Mouse (Mus musculus) midbrain, embryonic 15.5 days (tissue): ENCODE measurements around the gene Hist1h2ae. TPM values are rescaled to one million over a fixed set of nuclear protein-coding genes. Genes with fewer than 3 reads are reported as not detected.

Source experiments
- ATAC-seq: fragments of 200-750 bp; cut with Nextera tagmentation; replicated peaks from 2 replicates; pipeline ENCODE4 v1.8.0; 2017; ENCODE audit warnings: moderate TSS enrichment
- H3K27ac ChIP-seq: fragments of 300-500 bp; sonication (generic); 2 replicates; pipeline ENCODE4 v1.5.1; 2015; ENCODE audit warnings: mild to moderate bottlenecking, inconsistent platforms
- H3K27me3 ChIP-seq: fragments of 300-500 bp; sonication (generic); replicated peaks from 2 replicates; pipeline ENCODE4 v1.6.1; 2015; ENCODE audit warnings: inconsistent platforms
- H3K36me3 ChIP-seq: fragments of 300-500 bp; sonication (generic); replicated peaks from 2 replicates; pipeline ENCODE4 v1.6.1; 2015; ENCODE audit warnings: inconsistent platforms
- H3K4me1 ChIP-seq: fragments of 300-500 bp; sonication (generic); 2 replicates; pipeline ENCODE4 v1.6.1; 2015; ENCODE audit warnings: inconsistent platforms
- H3K4me2 ChIP-seq: fragments of 300-500 bp; sonication (generic); 2 replicates; pipeline ENCODE4 v1.6.1; 2015; ENCODE audit warnings: inconsistent platforms, mild to moderate bottlenecking, moderate library complexity
- H3K4me3 ChIP-seq: fragments of 300-500 bp; sonication (generic); 2 replicates; pipeline ENCODE4 v1.5.1; 2015; ENCODE audit warnings: mild to moderate bottlenecking, inconsistent platforms
- H3K9ac ChIP-seq: fragments of 300-500 bp; sonication (generic); 2 replicates; pipeline ENCODE4 v1.6.1; 2015; ENCODE audit warnings: mild to moderate bottlenecking, inconsistent platforms
- H3K9me3 ChIP-seq: fragments of 300-500 bp; sonication (generic); 2 replicates; pipeline ENCODE4 v1.6.1; 2016; ENCODE audit warnings: inconsistent platforms
- WGBS: fragments of 180-500 bp; shearing (Covaris S2); methylation state at CpG from one replicate; pipeline ENCODE4 v1.1.7; 2015; ENCODE audit warnings: mixed read lengths; 5-methylcytosine and 5-hydroxymethylcytosine counted together
- microRNA-seq: library from miRNA; unstranded; fragments of <30 nt; microRNA quantifications from one replicate; pipeline ENCODE4, GENCODE M21; 2016
- polyA plus RNA-seq: library from polyadenylated mRNA; unstranded; fragments of >200 nt; fragmentation: Nextera tagmentation; extraction: Ambion mirVana; gene quantifications from 2 replicates; pipeline ENCODE4 v1.2.1, GENCODE M21; 2015

Gene Hist1h2ae
- polyA plus RNA-seq, 1 experiment from 2014 or later: 14.8 TPM

GRCm38 (mm10) chr13:23530181-23530900 lies 40.7 kb downstream of the Hist1h2ae start:
- Histone ChIP-seq H3K4me1 (peaks cover 41% of the 10 kb centered on the region), H3K4me3 (peak overlapping the region; percentile 54), H3K36me3 (no peaks in the 10 kb centered on the region), H3K4me2 (peak overlapping the region; percentile 85), H3K27ac (peak overlapping the region; percentile 96), H3K9me3 (no peaks in the 10 kb centered on the region), H3K9ac (peak overlapping the region; percentile 75), H3K27me3 (no peaks in the 10 kb centered on the region)
- WGBS: under 1% methylated on average over 20 of the region's 20 CpGs
- ATAC-seq: peak; percentile 13; the same call in 1 of the 2 replicates

GRCm38 (mm10) chr13:23529480-23530165 lies 41.4 kb downstream of the Hist1h2ae start:
- Histone ChIP-seq H3K4me3 (peak overlapping the region; percentile 54), H3K27ac (peak overlapping the region; percentile 96), H3K36me3 (no peaks in the 10 kb centered on the region), H3K4me2 (peak overlapping the region; percentile 85), H3K27me3 (no peaks in the 10 kb centered on the region), H3K9ac (peak overlapping the region; percentile 75; the same call in 1 of the 2 replicates), H3K4me1 (peaks cover 41% of the 10 kb centered on the region), H3K9me3 (no peaks in the 10 kb centered on the region)
- ATAC-seq: no peak
- WGBS: 32% methylated on average over 2 of the region's 2 CpGs

- Histone ChIP-seq H3K9ac (no peak overlapping the region), H3K9me3 (no peaks in the 10 kb centered on the region), H3K27ac (no peak overlapping the region), H3K36me3 (no peaks in the 10 kb centered on the region), H3K4me1 (peaks cover 35% of the 10 kb centered on the region), H3K27me3 (no peaks in the 10 kb centered on the region), H3K4me3 (no peak overlapping the region), H3K4me2 (no peak overlapping the region)
- 82% methylated on average over 5 of the region's 5 CpGs for WGBS
- ATAC-seq: no peak
These were observed 42.0 kb downstream of the Hist1h2ae start for GRCm38 (mm10) chr13:23529005-23529404.

GRCm38 (mm10) chr13:23526312-23526711 lies 44.7 kb downstream of the Hist1h2ae start:
- WGBS: under 1% methylated on average over 17 of the region's 17 CpGs
- peak overlapping the region; percentile 74 for H3K27ac ChIP-seq
- peak; percentile 34; the same call in 1 of the 2 replicates for ATAC-seq

GRCm38 (mm10) chr13:23525901-23526300 lies 45.1 kb downstream of the Hist1h2ae start:
- 2% methylated on average over 10 of the region's 10 CpGs for WGBS
- Histone ChIP-seq H3K27me3 (no peaks in the 10 kb centered on the region), H3K4me1 (peaks cover 17% of the 10 kb centered on the region), H3K9ac (no peak overlapping the region), H3K4me3 (peak overlapping the region; percentile 50), H3K27ac (no peak overlapping the region), H3K36me3 (no peaks in the 10 kb centered on the region), H3K4me2 (peak overlapping the region; percentile 52), H3K9me3 (no peaks in the 10 kb centered on the region)
- ATAC-seq: no peak

More at GRCm38 (mm10) chr13:23526312-23526711, 44.7 kb downstream of the Hist1h2ae start:
- Histone ChIP-seq H3K4me2 (peak overlapping the region; percentile 52), H3K9ac (peak overlapping the region; percentile 38), H3K4me1 (peaks cover 17% of the 10 kb centered on the region), H3K9me3 (no peaks in the 10 kb centered on the region), H3K27me3 (no peaks in the 10 kb centered on the region), H3K4me3 (peak overlapping the region; percentile 50), H3K36me3 (no peaks in the 10 kb centered on the region)

- H3K27me3 ChIP-seq: no peaks in the 10 kb centered on the region
- ATAC-seq: peak; percentile 43
- no peak overlapping the region for H3K27ac ChIP-seq
- no peak overlapping the region for H3K4me3 ChIP-seq
- WGBS: 7% methylated on average over 5 of the region's 5 CpGs
- H3K9me3 ChIP-seq: no peaks in the 10 kb centered on the region
- H3K9ac ChIP-seq: no peak overlapping the region
- peaks cover 11% of the 10 kb centered on the region for H3K4me1 ChIP-seq
- no peaks in the 10 kb centered on the region for H3K36me3 ChIP-seq
- H3K4me2 ChIP-seq: 0 out of 2 replicates have a peak overlapping the region, but pooled peaks have one; percentile 13
These were observed 46.4 kb downstream of the Hist1h2ae start for GRCm38 (mm10) chr13:23524654-23525053.

- H3K4me2 ChIP-seq: no peak overlapping the region
- H3K27ac ChIP-seq: no peak overlapping the region
- peaks cover 12% of the 10 kb centered on the region for H3K4me1 ChIP-seq
- ATAC-seq: no peak
- H3K9ac ChIP-seq: no peak overlapping the region
- no peaks in the 10 kb centered on the region for H3K36me3 ChIP-seq
- H3K9me3 ChIP-seq: no peaks in the 10 kb centered on the region
- no peaks in the 10 kb centered on the region for H3K27me3 ChIP-seq
- 49% methylated on average over 5 of the region's 5 CpGs for WGBS
- no peak overlapping the region for H3K4me3 ChIP-seq
These were observed 47.0 kb downstream of the Hist1h2ae start for GRCm38 (mm10) chr13:23523976-23524375.

- Histone ChIP-seq H3K27me3 (no peaks in the 10 kb centered on the region), H3K4me2 (peak overlapping the region; percentile 28; the same call in 1 of the 2 replicates), H3K4me1 (peaks cover 7% of the 10 kb centered on the region), H3K27ac (no peak overlapping the region), H3K9me3 (no peaks in the 10 kb centered on the region), H3K9ac (no peak overlapping the region), H3K4me3 (0 out of 2 replicates have a peak overlapping the region, but pooled peaks have one; percentile 0), H3K36me3 (no peaks in the 10 kb centered on the region)
- ATAC-seq: no peak
- 1% methylated on average over 14 of the region's 14 CpGs for WGBS
These were observed 49.3 kb downstream of the Hist1h2ae start for GRCm38 (mm10) chr13:23521703-23522102.

Small RNA genes lying within 50 kb of the gene (microRNA-seq; reads per million reads assigned to microRNA genes)
- gene Gm44297 (not detected), gene Gm44359 (not detected), gene Gm44394 (not detected)

Other genes with a start within 250 kb of the Hist1h2ae start
- gene Zfp322a, start 202.0 kb downstream of the Hist1h2ae start, polyA plus RNA-seq: 52.2 and 55.1 TPM in 2 replicates
- gene Abt1, start 147.4 kb downstream of the Hist1h2ae start, polyA plus RNA-seq: 9.8 and 9.9 TPM in 2 replicates
- 0.09 and 0.25 TPM in 2 replicates for gene Btn1a1, start 105.3 kb downstream of the Hist1h2ae start, polyA plus RNA-seq
- not detected in 2 replicates for gene Btn2a2, start 82.4 kb downstream of the Hist1h2ae start, polyA plus RNA-seq
- 3.3 and 5.1 TPM in 2 replicates for gene Hist1h4h, start 40.2 kb downstream of the Hist1h2ae start, polyA plus RNA-seq
- 0.69 TPM in 1 of 2 replicates, not detected in the other for gene Hist1h2af, start 37.3 kb downstream of the Hist1h2ae start, polyA plus RNA-seq
- 2.2 TPM in 1 of 2 replicates, not detected in the other for gene Hist1h3g, start 35.8 kb downstream of the Hist1h2ae start, polyA plus RNA-seq
- 0.15 and 0.44 TPM in 2 replicates for gene Hist1h2bh, start 27.8 kb downstream of the Hist1h2ae start, polyA plus RNA-seq
- gene Hist1h3f, start 27.2 kb downstream of the Hist1h2ae start, polyA plus RNA-seq: 0.27 and 0.32 TPM in 2 replicates
- not detected in 2 replicates for gene Hist1h4f, start 19.6 kb downstream of the Hist1h2ae start, polyA plus RNA-seq
- 0.14 and 0.15 TPM in 2 replicates for gene Hist1h1d, start 18.0 kb downstream of the Hist1h2ae start, polyA plus RNA-seq
- gene Hist1h3e, start 8.9 kb downstream of the Hist1h2ae start, polyA plus RNA-seq: 1.0 and 1.4 TPM in 2 replicates
- 2.6 and 4.0 TPM in 2 replicates for gene Hist1h2bg, start 176 bp upstream of the Hist1h2ae start, polyA plus RNA-seq
- gene Hist1h2bf, start 3.0 kb upstream of the Hist1h2ae start, polyA plus RNA-seq: 1.3 and 1.5 TPM in 2 replicates
- 1.6 TPM in 1 of 2 replicates, not detected in the other for gene Hist1h2ad, start 3.2 kb upstream of the Hist1h2ae start, polyA plus RNA-seq
- 0.82 and 1.2 TPM in 2 replicates for gene Hist1h3d, start 4.5 kb upstream of the Hist1h2ae start, polyA plus RNA-seq
- gene Hist1h4d, start 10.4 kb upstream of the Hist1h2ae start, polyA plus RNA-seq: 34.2 and 34.9 TPM in 2 replicates
- 1.7 and 1.8 TPM in 2 replicates for gene Hist1h2be, start 49.9 kb upstream of the Hist1h2ae start, polyA plus RNA-seq
- 5.4 and 5.5 TPM in 2 replicates for gene Hist1h1e, start 51.3 kb upstream of the Hist1h2ae start, polyA plus RNA-seq
- gene Hist1h2ac, start 112.7 kb upstream of the Hist1h2ae start, polyA plus RNA-seq: 0.32 and 0.37 TPM in 2 replicates
- 17.3 and 17.7 TPM in 2 replicates for gene Hist1h2bc, start 113.0 kb upstream of the Hist1h2ae start, polyA plus RNA-seq
- gene Hist1h1t, start 124.6 kb upstream of the Hist1h2ae start, polyA plus RNA-seq: not detected in 2 replicates
- gene Hist1h4c, start 127.2 kb upstream of the Hist1h2ae start, polyA plus RNA-seq: 1.8 and 3.0 TPM in 2 replicates
- 3.0 and 3.8 TPM in 2 replicates for gene Hfe, start 139.6 kb upstream of the Hist1h2ae start, polyA plus RNA-seq
- gene Hist1h1c, start 167.6 kb upstream of the Hist1h2ae start, polyA plus RNA-seq: 6.9 and 8.3 TPM in 2 replicates
- 0.41 and 1.4 TPM in 2 replicates for gene Hist1h3c, start 174.4 kb upstream of the Hist1h2ae start, polyA plus RNA-seq
- gene Hist1h2bb, start 175.5 kb upstream of the Hist1h2ae start, polyA plus RNA-seq: 0.37 and 0.83 TPM in 2 replicates
- gene Hist1h2ab, start 179.9 kb upstream of the Hist1h2ae start, polyA plus RNA-seq: 4.6 and 7.2 TPM in 2 replicates
- gene Hist1h3b, start 181.0 kb upstream of the Hist1h2ae start, polyA plus RNA-seq: 0.67 and 1.2 TPM in 2 replicates
- 2.0 TPM in 1 of 2 replicates, not detected in the other for gene Hist1h4b, start 185.8 kb upstream of the Hist1h2ae start, polyA plus RNA-seq
- not detected in 2 replicates for gene Hist1h4a, start 190.0 kb upstream of the Hist1h2ae start, polyA plus RNA-seq
- gene Hist1h3a, start 191.2 kb upstream of the Hist1h2ae start, polyA plus RNA-seq: 0.77 and 0.98 TPM in 2 replicates
- gene Hist1h1a, start 192.4 kb upstream of the Hist1h2ae start, polyA plus RNA-seq: 0.41 and 0.48 TPM in 2 replicates
- gene Trim38, start 198.7 kb upstream of the Hist1h2ae start, polyA plus RNA-seq: not detected in 2 replicates
- not detected in 2 replicates for gene Slc17a2, start 235.8 kb upstream of the Hist1h2ae start, polyA plus RNA-seq